Mouse (Mus musculus): Measurements from ENCODE around the gene Gm21985.
A peak's percentile ranks its signal among the peaks of the same experiment; 100 is the strongest.
"Not testable (repeated sequence)": the region's sequence is repeated elsewhere in the genome, so short reads cannot be mapped to it uniquely, and the experiment has no call there.

Gene Gm21985

DNA sequence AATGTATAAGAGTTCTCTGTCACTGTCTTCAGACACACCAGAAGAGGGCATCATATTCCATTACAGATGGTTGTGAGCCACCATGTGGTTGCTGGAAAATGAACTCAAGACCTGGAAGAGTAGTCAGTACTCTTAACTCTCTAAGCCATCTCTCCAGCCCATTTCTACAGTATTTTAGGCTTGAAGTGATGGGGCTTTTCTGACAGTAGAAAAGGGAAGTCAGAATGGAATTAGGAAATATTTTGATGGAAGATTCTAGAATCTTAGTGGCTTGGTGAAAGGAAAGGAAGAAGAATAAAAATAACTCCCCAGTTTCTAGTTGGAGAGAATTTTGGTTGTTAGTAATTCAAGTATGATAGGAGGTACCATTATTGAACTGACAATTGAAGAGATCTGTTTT lies 127.8 kb downstream of the Gm21985 start:
- no peak for DNase-seq (ENCODE audit: low read depth)

DNA sequence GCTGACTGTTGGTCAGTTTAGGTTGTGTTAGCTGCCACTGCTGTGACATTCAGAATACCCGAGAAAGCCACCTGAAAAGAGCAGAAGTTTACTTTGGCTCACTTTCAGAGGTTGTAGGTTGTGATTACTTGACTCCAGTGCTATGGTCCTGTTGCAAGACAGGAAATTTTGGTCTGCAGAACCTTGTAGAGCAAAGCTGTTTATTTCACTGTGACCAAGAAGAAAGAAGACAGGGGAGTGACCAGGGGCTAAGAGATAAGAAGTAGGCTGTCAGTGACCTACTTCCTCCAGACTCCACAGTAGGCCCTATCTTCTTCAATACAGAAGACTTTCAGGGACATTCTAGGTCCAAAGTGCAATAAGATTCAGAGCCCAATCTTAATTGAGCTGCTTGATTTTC lies 130.5 kb downstream of the Gm21985 start:
- DNase-seq (ENCODE audit: low read depth): no peak

DNA sequence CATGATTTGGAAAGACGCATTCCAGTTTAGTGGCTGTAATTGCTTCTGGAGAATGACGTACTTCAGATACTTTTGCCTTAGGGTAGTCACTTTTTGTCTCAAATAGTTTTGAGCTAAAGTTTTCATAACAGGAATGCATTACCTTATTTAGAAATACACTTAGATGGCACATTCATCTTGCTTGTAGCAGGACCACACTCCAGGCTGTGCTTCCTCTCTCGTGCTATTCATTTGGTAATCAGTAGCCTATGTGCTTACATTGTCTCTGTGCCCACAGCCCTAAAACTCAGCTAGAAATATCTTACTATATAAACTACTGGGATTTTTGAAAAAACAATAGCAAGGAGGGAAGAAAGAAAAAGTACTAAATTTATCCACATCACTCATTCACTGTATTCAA lies 140.9 kb downstream of the Gm21985 start:
- DNase-seq (ENCODE audit: low read depth): no peak

DNA sequence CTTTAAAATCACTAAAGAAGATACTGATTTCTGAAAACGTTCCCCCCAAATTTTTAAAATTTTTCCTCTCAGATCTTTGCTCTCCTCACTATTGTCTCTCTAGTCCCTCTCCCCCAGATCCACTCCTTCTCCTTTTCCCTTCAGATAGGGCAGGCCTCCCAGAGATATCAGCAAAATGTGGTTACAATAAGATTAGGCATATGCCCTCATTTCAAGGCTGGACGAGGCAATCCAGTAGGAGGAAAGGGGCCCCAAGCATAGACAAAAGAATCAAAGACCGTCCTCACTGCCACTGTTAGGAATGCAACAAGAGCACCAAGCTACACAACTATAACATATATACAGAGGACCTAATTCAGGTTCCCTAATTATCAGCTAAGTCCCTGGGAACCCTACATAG lies 159.2 kb downstream of the Gm21985 start:
- no peak for DNase-seq (ENCODE audit: low read depth)

DNA sequence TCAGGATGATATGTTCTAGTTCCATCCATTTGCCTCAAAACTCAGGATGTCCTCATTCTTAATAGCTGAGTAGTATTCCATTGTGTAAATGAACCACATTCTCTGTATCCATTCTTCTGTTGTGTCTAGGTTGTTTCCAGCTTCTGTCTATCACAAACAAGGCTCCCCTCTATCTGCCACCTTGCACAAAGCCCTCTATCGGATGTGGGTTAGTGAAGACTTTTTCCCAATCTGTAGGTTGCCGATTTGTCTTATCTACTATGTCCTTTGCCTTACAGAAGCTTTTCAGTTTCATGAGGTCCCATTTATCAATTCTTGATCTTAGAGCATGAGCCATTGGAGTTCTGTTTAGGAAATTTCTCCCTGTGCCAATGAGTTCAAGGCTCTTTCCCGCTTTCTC lies 162.4 kb downstream of the Gm21985 start:
- not testable (repeated sequence) for DNase-seq (ENCODE audit: low read depth)

DNA sequence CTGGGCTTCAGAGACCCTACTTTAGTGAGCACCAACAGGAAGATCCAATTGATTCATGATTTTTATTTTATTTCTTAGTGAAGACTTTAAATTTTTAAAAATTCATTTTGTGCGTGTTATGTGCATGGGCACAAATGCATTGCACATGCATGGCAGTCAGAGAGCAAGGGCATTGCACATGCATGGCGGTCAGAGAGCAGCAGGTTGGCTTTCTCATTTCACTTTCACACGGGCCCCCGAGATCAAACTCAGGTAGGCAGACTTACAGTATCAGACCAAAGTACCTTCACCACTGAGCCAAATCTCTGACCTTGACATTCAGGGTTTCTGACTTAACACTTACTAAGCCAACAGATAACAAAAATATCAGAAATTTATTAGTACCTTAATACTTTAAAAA lies 163.6 kb downstream of the Gm21985 start:
- no peak for DNase-seq (ENCODE audit: low read depth)

DNA sequence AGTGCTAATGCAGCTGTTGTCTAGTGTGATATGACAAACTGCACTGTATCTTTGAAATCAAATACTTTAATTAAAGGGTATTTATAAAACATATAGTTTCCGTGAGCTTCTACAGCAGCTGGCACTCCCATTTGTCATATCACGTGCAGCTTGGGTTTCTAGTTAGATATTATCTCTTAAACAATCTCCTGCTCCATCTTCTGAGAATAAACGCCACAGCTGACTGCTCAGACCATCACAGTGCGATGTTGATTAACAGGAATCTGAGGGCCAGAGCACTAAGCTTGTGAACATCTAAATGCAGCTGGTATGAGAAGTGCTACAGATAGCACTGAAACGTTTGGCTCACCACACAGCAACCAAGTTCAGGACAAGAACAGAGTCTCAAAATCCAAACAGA lies 164.3 kb downstream of the Gm21985 start:
- no peak for DNase-seq (ENCODE audit: low read depth)

DNA sequence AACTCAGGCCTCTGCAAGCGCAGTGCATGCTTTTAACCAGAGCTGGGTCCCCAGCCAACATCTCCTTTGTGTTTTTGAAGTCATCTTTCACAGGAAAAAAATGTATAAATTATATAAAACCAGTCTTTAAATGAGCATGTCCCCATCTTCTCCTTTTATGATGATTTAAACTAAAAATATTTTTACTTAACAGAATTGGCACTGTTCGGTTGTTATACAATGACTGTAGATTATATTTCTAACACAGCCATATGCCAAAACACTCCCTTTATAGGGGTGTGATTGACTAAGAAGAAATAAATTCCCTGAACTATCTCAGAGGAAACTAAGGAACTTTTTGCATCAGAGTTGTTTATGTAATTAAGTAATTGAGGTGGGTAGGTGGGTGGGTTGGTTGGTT lies 166.4 kb downstream of the Gm21985 start:
- DNase-seq (ENCODE audit: low read depth): no peak

DNA sequence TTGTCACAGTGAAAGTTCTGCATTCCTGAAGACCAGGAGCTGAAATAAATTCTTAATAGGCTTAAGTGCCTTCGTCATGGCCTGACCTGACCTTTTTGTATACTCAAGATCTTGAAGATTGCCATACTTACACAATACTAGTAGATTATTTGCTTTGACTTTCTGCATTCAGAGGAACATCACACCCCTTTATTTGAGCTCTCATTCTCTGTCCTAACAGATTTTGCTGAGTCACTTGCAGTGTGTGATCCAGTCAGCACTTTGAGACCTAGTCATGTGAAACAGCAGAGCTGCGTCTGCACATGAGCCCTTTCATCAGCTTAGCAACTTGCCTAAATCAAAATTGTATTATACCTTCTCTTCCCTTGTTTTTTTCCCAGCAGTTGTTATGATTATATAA lies 167.2 kb downstream of the Gm21985 start:
- DNase-seq (ENCODE audit: low read depth): peak; percentile 51

DNA sequence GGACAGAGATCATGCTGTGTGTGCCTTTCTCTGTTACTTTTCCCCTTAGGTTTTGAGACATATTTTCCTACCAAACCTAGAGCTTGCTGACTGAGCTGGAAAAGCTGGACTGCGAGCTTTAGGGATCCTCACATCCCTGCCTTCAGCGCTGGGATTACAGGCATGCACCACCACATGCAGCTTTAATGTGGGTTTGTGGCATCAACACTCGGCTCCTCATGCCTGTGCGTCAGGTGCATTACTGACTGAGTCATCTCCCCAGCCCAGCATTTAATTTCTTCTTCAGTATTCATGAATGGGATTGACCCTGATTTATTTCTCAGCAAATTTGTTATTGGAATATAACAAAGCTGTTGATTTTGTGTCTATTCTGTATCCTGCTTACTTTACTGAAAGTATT lies 170.2 kb downstream of the Gm21985 start:
- DNase-seq (ENCODE audit: low read depth): no peak

DNA sequence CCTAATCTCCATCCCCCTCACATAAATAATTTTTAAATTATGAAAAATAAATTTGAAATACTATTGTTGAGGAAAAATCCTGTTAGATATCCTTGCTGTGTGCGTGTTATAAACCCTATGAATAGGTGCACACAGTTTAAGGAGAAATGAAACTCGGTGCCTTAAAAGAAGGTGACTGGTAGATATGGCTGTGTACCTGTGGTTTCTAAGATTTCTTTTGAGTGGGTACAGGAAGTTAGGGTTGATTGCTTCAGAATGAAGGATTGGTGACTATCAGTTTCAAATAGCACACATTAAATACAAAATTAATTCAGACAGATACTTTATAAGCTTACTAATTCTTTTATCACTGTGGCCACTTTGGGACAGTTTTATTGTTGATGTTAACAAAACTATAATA lies 171.5 kb downstream of the Gm21985 start:
- DNase-seq (ENCODE audit: low read depth): no peak

DNA sequence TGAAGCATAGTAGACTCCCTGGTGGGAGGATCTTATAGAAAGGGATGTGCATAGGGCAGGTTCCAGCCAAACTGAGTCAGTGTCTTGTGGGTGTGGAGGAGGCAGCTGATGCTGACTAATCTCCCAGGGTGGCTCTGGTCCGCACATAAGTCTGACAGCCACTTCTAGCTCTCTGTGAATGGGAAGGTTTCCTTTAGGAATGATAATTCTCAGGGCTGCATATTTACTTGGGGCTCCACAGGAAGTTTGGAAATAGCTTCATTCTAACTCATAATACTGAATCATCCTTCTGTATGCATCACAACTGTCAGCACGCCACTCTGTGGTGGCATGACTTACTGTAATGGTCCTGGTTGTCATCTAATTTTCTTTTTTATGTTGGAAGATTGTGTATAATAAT lies 177.4 kb downstream of the Gm21985 start:
- no peak for DNase-seq (ENCODE audit: low read depth)

DNA sequence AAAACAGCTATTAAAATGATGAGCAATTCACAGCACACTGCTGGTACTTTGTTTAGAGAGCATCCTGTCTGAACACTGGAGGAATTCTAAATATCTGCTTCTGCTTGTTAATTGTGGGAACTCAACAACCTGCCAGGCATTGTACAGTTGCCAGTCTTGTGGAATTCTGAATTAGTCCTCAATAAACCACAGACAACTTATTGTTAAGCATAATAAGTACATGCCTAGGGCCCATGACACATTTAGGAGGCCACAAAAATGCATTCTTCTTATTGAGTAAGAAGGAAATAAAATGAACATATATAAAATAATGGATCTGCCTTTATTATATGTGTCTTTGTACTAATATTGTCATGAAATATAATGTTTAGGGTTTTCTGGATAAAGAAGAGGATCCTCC lies 179.4 kb downstream of the Gm21985 start:
- DNase-seq (ENCODE audit: low read depth): no peak

DNA sequence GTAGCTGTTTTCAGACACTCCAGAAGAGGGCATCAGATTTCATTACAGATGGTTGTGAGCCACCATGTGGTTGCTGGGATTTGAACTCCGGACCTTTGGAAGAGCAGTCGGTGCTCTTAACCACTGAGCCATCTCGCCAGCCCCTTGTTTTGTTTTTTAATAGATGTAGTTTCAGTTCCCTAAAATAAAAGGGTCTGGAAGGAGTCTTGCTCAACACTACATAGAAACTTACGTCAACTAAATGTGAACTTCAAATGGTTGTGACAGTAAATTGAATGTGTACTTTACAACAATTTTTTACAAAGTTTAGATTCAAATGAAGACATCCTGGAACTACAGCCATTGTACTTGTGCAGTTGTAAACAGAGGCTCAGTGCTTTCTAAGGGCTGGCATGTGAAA lies 181.9 kb downstream of the Gm21985 start:
- DNase-seq (ENCODE audit: low read depth): not testable (repeated sequence)

DNA sequence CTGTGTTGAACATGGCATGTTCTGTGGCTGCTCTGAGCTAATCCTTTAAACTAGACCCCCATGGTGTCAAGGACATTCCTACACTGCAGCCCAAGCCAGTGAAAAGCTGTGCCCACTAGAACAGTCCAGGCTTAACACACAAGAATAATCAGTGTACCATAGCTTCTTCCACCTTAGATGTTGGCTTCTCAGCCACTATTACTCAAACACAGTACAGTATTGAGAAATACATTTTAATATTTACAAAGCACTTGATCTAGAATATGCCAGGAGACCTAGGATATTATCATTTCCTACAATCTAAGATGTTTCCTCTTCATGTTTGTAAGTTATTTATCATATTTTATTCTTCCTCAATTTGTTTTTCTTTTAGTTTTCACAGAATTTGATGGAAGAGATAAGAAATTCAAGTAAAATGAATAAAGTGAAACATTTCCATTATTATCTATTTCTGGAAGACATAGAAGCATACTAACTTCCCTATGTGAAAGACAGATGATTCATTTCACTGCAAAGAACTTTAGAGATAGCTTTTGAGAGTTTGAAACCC lies 182.5 kb downstream of the Gm21985 start:
- DNase-seq (ENCODE audit: low read depth): no peak

DNA sequence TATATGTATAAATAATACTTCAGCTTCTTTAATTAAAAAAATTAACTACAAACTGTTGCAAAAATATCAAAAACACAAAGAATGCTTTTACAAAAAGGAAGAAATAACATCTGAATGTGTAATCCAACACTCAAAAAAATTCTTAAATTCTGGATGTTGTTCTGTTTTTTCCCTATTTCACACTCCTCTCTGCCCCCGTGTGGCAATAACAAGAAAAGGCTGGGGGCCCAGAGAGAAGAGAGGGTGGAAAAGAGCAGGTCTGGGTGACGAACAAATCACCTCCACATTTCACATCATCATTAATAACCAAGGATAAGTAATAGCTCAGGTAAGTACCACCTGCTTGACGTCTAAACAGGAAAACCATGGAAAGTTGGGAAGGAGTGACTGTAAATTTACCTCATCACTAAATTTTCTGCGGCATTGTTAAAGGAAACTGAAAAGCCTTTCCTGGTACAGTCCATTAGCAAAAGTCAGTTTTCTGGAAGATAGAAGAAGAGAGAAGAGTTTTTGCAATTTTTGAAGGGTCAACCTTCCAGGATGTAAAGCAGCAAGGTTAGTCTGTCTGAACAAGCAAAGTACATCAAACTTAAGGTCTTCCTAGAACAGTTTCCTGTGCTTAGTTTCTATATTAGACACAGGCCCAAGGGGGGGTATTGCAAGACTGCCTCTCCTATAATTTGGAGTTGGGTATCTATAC lies 183.6 kb downstream of the Gm21985 start:
- DNase-seq (ENCODE audit: low read depth): peak; percentile 44

DNA sequence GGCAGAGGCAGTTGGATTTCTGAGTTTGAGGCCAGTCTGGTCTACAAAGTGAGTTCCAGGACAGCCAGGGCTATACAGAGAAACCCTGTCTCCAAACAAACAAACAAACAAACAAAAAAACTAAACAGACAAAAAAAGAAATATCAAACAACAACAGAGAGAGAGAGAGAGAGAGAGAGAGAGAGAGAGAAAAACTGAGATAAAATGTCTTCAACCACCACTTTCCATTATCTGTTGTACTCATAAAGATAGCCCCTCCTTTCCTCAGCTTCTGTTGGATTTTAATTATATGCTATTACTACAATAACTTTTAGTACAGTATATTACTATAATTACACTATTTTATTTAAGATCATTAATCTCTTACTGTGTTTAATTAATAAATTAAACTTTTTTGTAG lies 186.4 kb downstream of the Gm21985 start:
- not testable (repeated sequence) for DNase-seq (ENCODE audit: low read depth)

DNA sequence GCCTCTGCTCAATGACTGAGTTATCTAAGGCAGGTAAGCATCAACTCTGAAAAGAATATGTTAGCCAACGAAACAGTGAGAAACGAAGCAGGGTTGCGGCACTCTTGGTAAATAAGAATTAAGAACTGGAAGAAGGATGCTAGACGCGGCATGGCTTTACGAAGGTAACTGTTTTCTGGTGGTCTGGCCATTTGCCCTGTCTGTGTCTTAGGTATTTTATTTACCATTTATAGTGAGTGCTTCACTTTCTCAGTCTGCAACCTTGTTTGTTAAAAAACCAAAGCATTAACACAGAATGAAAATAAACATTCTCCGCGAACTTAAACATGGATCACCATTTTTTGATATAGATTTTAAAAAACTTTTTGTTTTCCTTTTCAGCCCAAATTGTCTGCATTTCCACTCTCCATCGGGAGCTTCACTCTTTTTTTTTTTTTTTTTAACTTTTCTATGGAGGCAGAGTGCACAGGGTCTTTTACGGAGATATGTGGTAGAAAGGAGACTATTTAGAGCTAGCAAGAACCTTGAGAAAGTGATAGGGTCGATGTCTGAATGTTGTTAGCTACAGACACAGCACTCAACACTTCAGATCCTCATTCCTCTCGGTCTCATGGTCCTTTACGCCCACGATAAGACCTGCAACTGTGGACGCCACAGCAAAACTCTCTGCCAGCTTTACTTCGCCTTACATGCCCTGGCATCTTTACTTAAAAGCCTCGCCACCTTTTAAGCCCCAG lies 188.2 kb downstream of the Gm21985 start:
- DNase-seq (ENCODE audit: low read depth): no peak

DNA sequence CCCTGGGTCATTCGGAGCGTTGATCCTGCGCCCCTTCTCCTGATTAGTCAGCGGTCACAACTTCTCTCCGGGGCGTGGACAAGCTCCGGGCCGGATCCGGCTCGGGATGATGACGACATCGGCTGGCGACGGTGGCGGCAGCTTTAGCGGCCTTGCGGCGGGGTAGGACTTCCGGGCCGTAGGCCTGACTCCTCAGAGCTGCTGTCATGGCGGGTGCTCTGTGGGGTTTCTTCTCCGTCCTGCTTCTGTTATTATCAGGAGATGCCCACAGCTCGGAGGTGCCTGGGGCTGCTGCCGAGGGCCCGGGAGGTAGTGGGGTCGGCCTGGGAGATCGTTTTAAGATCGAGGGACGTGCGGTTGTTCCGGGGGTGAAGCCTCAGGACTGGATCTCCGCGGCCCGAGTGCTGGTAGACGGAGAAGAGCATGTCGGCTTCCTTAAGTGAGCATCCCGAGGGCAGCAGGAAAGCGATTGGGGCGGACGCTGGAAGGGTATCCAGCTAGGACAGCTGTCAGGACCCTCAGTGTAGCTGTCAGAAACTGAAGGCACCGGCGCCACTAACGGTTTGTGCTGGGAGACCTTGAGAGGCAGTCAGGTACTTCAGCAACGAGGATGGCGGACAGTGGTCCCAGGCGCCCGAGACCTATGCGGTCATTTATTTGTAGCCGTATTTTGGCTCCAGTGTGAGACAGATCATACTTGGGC lies 188.9 kb downstream of the Gm21985 start, which contains the start of gene Emc7:
Gene Emc7, plus strand, starts transcription at position 136 of the 703 bp plus-strand sequence.
- DNase-seq (ENCODE audit: low read depth): peak; percentile 91
